11 mouse cellular contexts compared by ENCODE assay signal in the genomic region with DNA sequence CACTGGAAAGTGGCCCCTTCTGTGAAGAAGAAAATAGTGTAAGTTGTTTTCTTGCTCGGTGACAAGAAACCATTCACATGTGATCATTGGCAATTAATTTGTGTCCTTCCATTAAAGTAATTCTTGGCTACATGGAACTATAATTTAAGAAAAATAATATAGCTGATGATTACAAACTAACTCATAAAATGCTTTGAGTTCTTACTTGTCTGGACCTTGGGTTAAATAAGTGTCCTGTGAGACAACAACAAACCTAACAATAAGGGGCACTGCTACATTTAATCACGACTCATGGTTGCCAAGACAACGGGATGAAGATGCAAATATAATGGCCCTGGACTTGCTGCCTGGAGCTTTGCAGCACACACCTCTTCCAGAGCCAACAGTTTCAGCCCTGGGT. TPM values are rescaled to one million over a fixed set of nuclear protein-coding genes. Genes with fewer than 3 reads are reported as not detected.
"Had no signal": no experiment of that assay in that cellular context is flagged by ENCODE, and none has a peak within 500 bp of the region (broad histone marks: within the 10 kb centered on the region; RNA-seq: fewer than 3 reads in every experiment).

A gene (plus strand): TSS at position 301 of the 400 bp plus-strand sequence.

RNA-seq across cellular contexts. Expression of the gene that starts here (rescaled TPM):
- polyA plus RNA-seq: neural tube, embryonic 13.5 days; neural tube, embryonic 14.5 days; neural tube, embryonic 15.5 days; small intestine, adult 2 months; spleen, adult 2 months; stomach, embryonic 14.5 days; stomach, embryonic 15.5 days; stomach, embryonic 16.5 days; testis, adult 2 months; thymus, adult 2 months; urinary bladder, adult 2 months had no signal
